Mouse (Mus musculus) liver, adult (tissue): ENCODE results near the gene Pdxdc1.

ENCODE experiments used
- GATA4 ChIP-seq: IDR thresholded peaks from 2 replicates; pipeline ENCODE4 v1.6.1; 2014; ENCODE audit warnings: mild to moderate bottlenecking, low read length; ENCODE audit not compliant: insufficient replicate concordance

Pdxdc1 gene

DNA sequence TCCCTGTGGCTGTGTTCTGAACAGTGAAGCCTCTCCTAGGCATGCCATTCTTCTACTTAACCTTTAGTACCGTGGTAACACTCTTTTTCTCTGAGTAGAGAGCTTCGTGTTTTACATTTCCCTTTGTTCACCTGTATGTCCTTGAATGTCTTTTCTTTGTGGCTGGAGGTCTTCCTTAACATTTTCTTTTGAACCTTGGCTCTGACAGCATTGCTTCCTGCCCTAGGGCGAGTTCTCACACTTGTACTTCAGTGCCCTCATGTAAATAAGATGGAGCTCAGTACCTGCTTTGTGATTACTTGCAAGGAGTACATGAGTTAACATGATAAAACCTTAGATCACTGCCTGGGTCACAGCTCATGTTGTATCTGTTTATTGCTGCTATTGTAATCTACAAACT lies 117.0 kb downstream of the Pdxdc1 start:
- TF ChIP-seq GATA4 = no peak
